In genomic region chr7:35065958-35066357, GRCm38 (mm10) we compare ENCODE assay signal across 25 mouse cellular contexts. TPM values are rescaled to one million over a fixed set of nuclear protein-coding genes. Genes with fewer than 3 reads are reported as not detected.
A peak's percentile ranks its signal among the peaks of the same experiment; 100 is the strongest.
DNase-seq lines count a peak whose midpoint lies in the region; ATAC-seq and TF ChIP-seq lines count a peak whose summit lies in the region.
"Had no signal": no experiment of that assay in that cellular context is flagged by ENCODE, and none has a peak within 500 bp of the region (broad histone marks: within the 10 kb centered on the region; RNA-seq: fewer than 3 reads in every experiment).

No protein-coding gene starts in this region.

- no peaks in the 10 kb centered on the region; the same call in 1 of the 2 replicates for H3K4me1 ChIP-seq in lung, postnatal 0 days (ENCODE audit: insufficient read depth, low read depth, low read length)
- no peaks in the 10 kb centered on the region for H3K4me1 ChIP-seq in forebrain, embryonic 11.5 days (replicated peaks; ENCODE audit: control insufficient read depth, insufficient read depth, low read length)
- H3K4me1 ChIP-seq: embryonic facial prominence, embryonic 15.5 days; forebrain, embryonic 15.5 days; heart, embryonic 10.5 days; heart, embryonic 15.5 days had no signal

- H3K27me3 ChIP-seq in lung, postnatal 0 days (replicated peaks; ENCODE audit: insufficient read depth, low read length), result no peaks in the 10 kb centered on the region
- H3K27me3 ChIP-seq in forebrain, embryonic 11.5 days (ENCODE audit: control insufficient read depth, insufficient read depth, low read length), result no peaks in the 10 kb centered on the region
- H3K27me3 ChIP-seq: embryonic facial prominence, embryonic 15.5 days; forebrain, embryonic 15.5 days; heart, embryonic 15.5 days; hindbrain, embryonic 13.5 days had no signal

- no peaks in the 10 kb centered on the region for H3K9me3 ChIP-seq in lung, postnatal 0 days (ENCODE audit: low read length)
- H3K9me3 ChIP-seq in forebrain, embryonic 11.5 days (ENCODE audit: control insufficient read depth, low read length), result no peaks in the 10 kb centered on the region
- H3K9me3 ChIP-seq: embryonic facial prominence, embryonic 15.5 days; forebrain, embryonic 10.5 days; forebrain, embryonic 15.5 days; heart, embryonic 10.5 days; heart, embryonic 15.5 days; hindbrain, embryonic 13.5 days had no signal

- H3K27ac ChIP-seq in gastrocnemius, adult 2 months, result no peak overlapping the region
- H3K27ac ChIP-seq in lung, postnatal 0 days (ENCODE audit: low read length), result no peak overlapping the region
- H3K27ac ChIP-seq in forebrain, embryonic 11.5 days (ENCODE audit: low read depth, low read length), result no peak overlapping the region
- H3K27ac ChIP-seq: embryonic facial prominence, embryonic 15.5 days; forebrain, embryonic 10.5 days; forebrain, embryonic 15.5 days; heart, embryonic 10.5 days; heart, embryonic 15.5 days; hindbrain, embryonic 13.5 days; hindbrain, postnatal 0 days had no signal

- intact Hi-C loops in gastrocnemius, adult 2 months (cut with DNase I), result no loop called here

- TF ChIP-seq CTCF in gastrocnemius, adult 2 months (IDR thresholded peaks at IDR 0.05), result no peak
- no peak for TF ChIP-seq CTCF in lung, postnatal 0 days (IDR thresholded peaks at IDR 0.05)

- no peak for TF ChIP-seq EP300 in lung, postnatal 0 days (IDR thresholded peaks at IDR 0.05)

- H3K4me2 ChIP-seq in lung, postnatal 0 days (replicated peaks; ENCODE audit: low read depth, low read length), result 0 out of 2 replicates have a peak overlapping the region, but pooled peaks have one; percentile 19
- H3K4me2 ChIP-seq in forebrain, embryonic 11.5 days (ENCODE audit: low read depth, low read length, severe bottlenecking), result no peak overlapping the region
- H3K4me2 ChIP-seq: embryonic facial prominence, embryonic 15.5 days; forebrain, embryonic 15.5 days; heart, embryonic 15.5 days; hindbrain, embryonic 13.5 days had no signal

- ATAC-seq in lung, postnatal 0 days, result no peak
- peak; percentile 37; the same call in 1 of the 2 replicates for ATAC-seq in common myeloid progenitor, adult 5-6 weeks (replicated peaks; ENCODE audit: low read depth, poor library complexity, severe bottlenecking)
- ATAC-seq in monocyte, adult 5-6 weeks (replicated peaks; ENCODE audit: insufficient number of reproducible peaks, low FRiP score, low TSS enrichment, poor library complexity, severe bottlenecking), result peak; percentile 37; the same call in 1 of the 2 replicates
- no peak for ATAC-seq in forebrain, embryonic 11.5 days (replicated peaks; ENCODE audit: low FRiP score)
- ATAC-seq: CD4-positive, CD25-positive, alpha-beta regulatory T cell, adult 4 months; forebrain, embryonic 15.5 days had no signal

- WGBS in lung, postnatal 0 days, result 60% methylated on average over 3 of the region's 3 CpGs
- WGBS in forebrain, embryonic 11.5 days, result 81% methylated on average over 3 of the region's 3 CpGs

- H3K4me3 ChIP-seq in gastrocnemius, adult 2 months, result no peak overlapping the region
- H3K4me3 ChIP-seq in lung, postnatal 0 days (ENCODE audit: low read depth, low read length), result no peak overlapping the region
- no peak overlapping the region for H3K4me3 ChIP-seq in forebrain, embryonic 11.5 days (ENCODE audit: low read depth, low read length)
- H3K4me3 ChIP-seq: embryonic facial prominence, embryonic 15.5 days; erythroblast, embryonic 14.5 days; forebrain, embryonic 10.5 days; forebrain, embryonic 15.5 days; heart, embryonic 10.5 days; heart, embryonic 15.5 days; hindbrain, embryonic 13.5 days had no signal

- no peak overlapping the region for H3K9ac ChIP-seq in lung, postnatal 0 days (replicated peaks; ENCODE audit: low read depth)
- no peak overlapping the region for H3K9ac ChIP-seq in forebrain, embryonic 11.5 days (ENCODE audit: low read length)
- H3K9ac ChIP-seq: embryonic facial prominence, embryonic 15.5 days; forebrain, embryonic 15.5 days; heart, embryonic 15.5 days; hindbrain, embryonic 13.5 days had no signal

- peak; percentile 39 for DNase-seq in gastrocnemius, adult 2 months
- no peak for DNase-seq in gastrocnemius, postnatal 4 days (ENCODE audit: low spot score in 2 of 2)
- no peak for DNase-seq in lung, postnatal 0 days (ENCODE audit: low spot score)
- DNase-seq in lung, postnatal 36 days, result no peak
- no peak for DNase-seq in embryo, embryonic 11 days
- no peak for DNase-seq in forebrain, embryonic 11.5 days (ENCODE audit: low spot score)
- DNase-seq: adrenal gland, postnatal 10 days; B cell, adult 2 months; cerebellum, adult 18-20 months; cerebellum, adult 9-11 months; cerebellum, postnatal 36 days; gastrocnemius, postnatal 14 days; heart, postnatal 14 days had no signal

- no peaks in the 10 kb centered on the region for H3K36me3 ChIP-seq in lung, postnatal 0 days (ENCODE audit: insufficient read depth, low read length)
- H3K36me3 ChIP-seq in forebrain, embryonic 11.5 days (ENCODE audit: control insufficient read depth, insufficient read depth, low read length), result no peaks in the 10 kb centered on the region
- H3K36me3 ChIP-seq: embryonic facial prominence, embryonic 15.5 days; forebrain, embryonic 10.5 days; forebrain, embryonic 15.5 days; G1E; heart, embryonic 10.5 days; heart, embryonic 15.5 days; hindbrain, embryonic 13.5 days had no signal

RNA-seq across cellular contexts. Expression of gene Cebpg, which starts 9.6 kb away (rescaled TPM):
- total RNA-seq in gastrocnemius, adult 2 months (2021), result 10 to 100 TPM; 41.0 to 46.0 TPM
- 10 to 100 TPM; 23.0 to 24.8 TPM for total RNA-seq in gastrocnemius, postnatal 4 days (2021)
- 46.7 and 47.4 TPM in 2 replicates for polyA plus RNA-seq in lung, postnatal 0 days (2015; fragmentation: Nextera tagmentation; extraction: Ambion mirVana)
- total RNA-seq in common myeloid progenitor, adult 5-6 weeks (2017), result 29.8 and 33.7 TPM in 2 replicates
- 50.2 to 83.4 TPM (median 69.0 TPM) in 3 replicates for total RNA-seq in monocyte, adult 5-6 weeks (2017)
- polyA plus RNA-seq in forebrain, embryonic 11.5 days (2014; fragmentation: Nextera tagmentation; extraction: Ambion mirVana), result 47.5 and 53.9 TPM in 2 replicates

RNA-seq across cellular contexts. Expression of gene Cebpa, which starts 53.1 kb away (rescaled TPM):
- total RNA-seq in gastrocnemius, adult 2 months (2021), result 1 to 10 TPM; 3.0 to 4.2 TPM
- total RNA-seq in gastrocnemius, postnatal 4 days (2021), result 10 to 100 TPM; 10.9 to 19.6 TPM
- polyA plus RNA-seq in lung, postnatal 0 days (2015; fragmentation: Nextera tagmentation; extraction: Ambion mirVana), result 28.9 and 29.8 TPM in 2 replicates
- 14.3 and 19.7 TPM in 2 replicates for total RNA-seq in common myeloid progenitor, adult 5-6 weeks (2017)
- 9.3 to 16.4 TPM (median 10.3 TPM) in 3 replicates for total RNA-seq in monocyte, adult 5-6 weeks (2017)
- 0.63 and 0.73 TPM in 2 replicates for polyA plus RNA-seq in forebrain, embryonic 11.5 days (2014; fragmentation: Nextera tagmentation; extraction: Ambion mirVana)
- total RNA-seq: G1E had no signal

Comparison
In these comparisons a context has a peak if more than half of its experiments do, and no peak if none do; other contexts are left out.
1. ATAC-seq: peak in common myeloid progenitor, adult 5-6 weeks (single experiment) and monocyte, adult 5-6 weeks (single experiment); none in lung, postnatal 0 days (single experiment) and forebrain, embryonic 11.5 days (single experiment).